Mouse (Mus musculus) myocyte (in vitro differentiated cells): ENCODE measurements around the gene Heatr6.

ENCODE experiments used
- CEBPB ChIP-seq: IDR thresholded peaks from 2 replicates; pipeline ENCODE4 v1.6.1; 2011; ENCODE audit warnings: mild to moderate bottlenecking, moderate library complexity; ENCODE audit not compliant: poor library complexity, insufficient read depth, severe bottlenecking
- E2F4 ChIP-seq: IDR thresholded peaks from one replicate; pipeline ENCODE4 v1.6.1; 2011; ENCODE audit warnings: mild to moderate bottlenecking, control low read depth, moderate library complexity; ENCODE audit not compliant: insufficient read depth
- MAX ChIP-seq: IDR thresholded peaks from one replicate; pipeline ENCODE4 v1.6.1; 2011; ENCODE audit warnings: low read depth, mild to moderate bottlenecking, control low read depth
- MYOD1 ChIP-seq, 3 experiments: IDR thresholded peaks; one replicate each; pipeline ENCODE4 v1.6.1; 2011; ENCODE audit warnings: control low read depth in 2 of 3, low read depth in 2 of 3, mild to moderate bottlenecking in 2 of 3, moderate library complexity in 1 of 3; ENCODE audit not compliant: insufficient read length in 2 of 3, control insufficient read depth in 1 of 3
- MYOG ChIP-seq, 3 experiments: IDR thresholded peaks; one replicate each; pipeline ENCODE4 v1.6.1; 2011; ENCODE audit warnings: control low read depth in 2 of 3, low read depth in 2 of 3, mild to moderate bottlenecking in 2 of 3; ENCODE audit not compliant: insufficient read length in 2 of 3, control insufficient read depth in 1 of 3, insufficient read depth in 1 of 3
- POLR2A ChIP-seq: IDR thresholded peaks from one replicate; pipeline ENCODE4 v1.6.1; 2011; ENCODE audit warnings: low read depth, mild to moderate bottlenecking, control low read depth, moderate library complexity; ENCODE audit not compliant: insufficient read length
- POLR2AphosphoS2 ChIP-seq: IDR thresholded peaks from one replicate; pipeline ENCODE4 v1.6.1; 2011; ENCODE audit warnings: low read depth, control low read depth; ENCODE audit not compliant: insufficient read length
- REST ChIP-seq: IDR thresholded peaks from one replicate; pipeline ENCODE4 v1.6.1; 2011; ENCODE audit warnings: mild to moderate bottlenecking, control low read depth, moderate library complexity; ENCODE audit not compliant: insufficient read depth, insufficient read length
- TCF12 ChIP-seq: IDR thresholded peaks from one replicate; pipeline ENCODE4 v1.6.1; 2011; ENCODE audit warnings: mild to moderate bottlenecking, control low read depth; ENCODE audit not compliant: poor library complexity, insufficient read depth, severe bottlenecking
- TCF3 ChIP-seq: IDR thresholded peaks from one replicate; pipeline ENCODE4 v1.6.1; 2011; ENCODE audit warnings: low read depth, control low read depth; ENCODE audit not compliant: insufficient read length
- USF1 ChIP-seq: IDR thresholded peaks from one replicate; pipeline ENCODE4 v1.6.1; 2011; ENCODE audit warnings: low read depth, mild to moderate bottlenecking, control low read depth, moderate library complexity

- TF ChIP-seq USF1 (no peak), MAX (no peak), TCF3 (no peak), MYOD1 (IDR thresholded peaks at IDR 0.05; ENCODE audit: control insufficient read depth in 1 of 3, insufficient read length in 2 of 3, low read depth in 2 of 3) (no peak), POLR2AphosphoS2 (no peak), POLR2A (no peak), E2F4 (no peak), MYOG (IDR thresholded peaks at IDR 0.05; ENCODE audit: control insufficient read depth in 1 of 3, insufficient read depth in 1 of 3, insufficient read length in 2 of 3, low read depth in 2 of 3) (no peak), TCF12 (no peak), CEBPB (no peak), REST (no peak)
Measured at GRCm38 (mm10) chr11:83826142-83826541, 72.6 kb downstream of the Heatr6 start.
